In the genomic region with DNA sequence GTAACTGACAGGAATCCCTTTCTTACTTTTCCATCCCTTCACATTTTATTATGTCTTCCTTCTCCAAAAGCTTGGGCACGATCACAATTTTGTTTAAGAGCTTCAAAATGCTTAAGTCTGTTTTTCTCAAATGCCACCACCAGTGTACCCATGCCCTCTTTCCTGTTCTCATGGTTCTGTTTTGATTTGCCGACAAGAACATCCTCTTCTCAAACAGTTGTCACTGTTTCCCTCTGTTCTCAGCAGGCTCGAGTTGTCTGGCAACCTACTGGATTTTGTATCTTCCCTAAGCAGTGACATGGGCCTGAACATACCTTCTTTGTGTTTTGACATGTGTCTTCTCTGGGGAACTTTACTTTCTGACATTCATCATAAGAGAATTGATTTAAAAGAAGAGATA, we compare ENCODE assay signal across 15 mouse cellular contexts.
"Had no signal": no experiment of that assay in that cellular context is flagged by ENCODE, and none has a peak within 500 bp of the region (broad histone marks: within the 10 kb centered on the region; RNA-seq: fewer than 3 reads in every experiment).

No protein-coding gene starts in this region.

- H3K9ac ChIP-seq: lung, embryonic 15.5 days; midbrain, embryonic 13.5 days; midbrain, embryonic 15.5 days; neural tube, embryonic 12.5 days had no signal

- DNase-seq: lung, adult 18-20 months; lung, postnatal 14 days; lung, postnatal 36 days; right cerebral cortex, postnatal 14 days; thymus, adult 2 months; thymus, postnatal 25 days; thymus, postnatal 4 days had no signal

- ATAC-seq: lung, postnatal 0 days; midbrain, embryonic 13.5 days; midbrain, embryonic 15.5 days had no signal

- H3K4me2 ChIP-seq: lung, embryonic 15.5 days; midbrain, embryonic 11.5 days; midbrain, embryonic 13.5 days; midbrain, embryonic 15.5 days; neural tube, embryonic 12.5 days had no signal

- H3K4me1 ChIP-seq: lung, embryonic 15.5 days; megakaryocyte, embryonic 14.5 days; midbrain, embryonic 15.5 days; neural tube, embryonic 12.5 days had no signal

- H3K27me3 ChIP-seq: lung, embryonic 15.5 days; megakaryocyte, embryonic 14.5 days; midbrain, embryonic 13.5 days; midbrain, embryonic 15.5 days; neural tube, embryonic 12.5 days had no signal

- H3K27ac ChIP-seq: lung, embryonic 15.5 days; macrophage; midbrain, embryonic 13.5 days; midbrain, embryonic 15.5 days; neural tube, embryonic 12.5 days had no signal

- H3K9me3 ChIP-seq: lung, embryonic 15.5 days; midbrain, embryonic 13.5 days; midbrain, embryonic 15.5 days; neural tube, embryonic 12.5 days had no signal

- H3K4me3 ChIP-seq: lung, embryonic 15.5 days; megakaryocyte, embryonic 14.5 days; midbrain, embryonic 13.5 days; midbrain, embryonic 15.5 days; neural tube, embryonic 12.5 days had no signal

- H3K36me3 ChIP-seq: lung, embryonic 15.5 days; midbrain, embryonic 13.5 days; midbrain, embryonic 15.5 days; neural tube, embryonic 12.5 days had no signal
